Mouse (Mus musculus): ENCODE data around the gene Acox2. TPM values are rescaled to one million over a fixed set of nuclear protein-coding genes. Genes with fewer than 3 reads are reported as not detected.

Acox2 gene
- polyA plus RNA-seq, 1 experiment, result 0.26 TPM

- DNase-seq (ENCODE audit: extremely low spot score in 1 of 2, low spot score in 1 of 2), result no peak
Measured at GRCm38 (mm10) chr14:8250141-8250871, 8.8 kb downstream of the Acox2 start.

DNA sequence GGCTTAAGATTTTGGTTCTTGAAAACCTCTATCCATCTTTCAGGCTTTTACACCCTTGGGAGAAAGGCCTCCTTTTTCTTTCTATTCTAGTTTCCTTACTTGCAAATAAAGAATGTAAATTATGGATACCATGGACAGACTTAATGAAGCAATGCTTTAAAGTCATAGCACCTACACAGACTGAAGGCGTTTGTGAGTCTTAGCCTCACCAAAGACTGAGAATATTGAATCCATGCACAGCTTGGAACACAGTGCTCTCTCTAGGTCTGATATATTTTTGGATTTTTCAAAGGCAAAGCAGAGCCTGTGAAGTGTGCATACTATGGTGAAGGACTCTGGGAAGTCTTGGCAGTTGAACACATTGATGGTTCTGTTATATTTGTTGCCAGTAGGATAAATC lies 9.9 kb downstream of the Acox2 start:
- peak in 1 of 2 experiments; percentile 10 for DNase-seq (ENCODE audit: extremely low spot score in 1 of 2, low spot score in 1 of 2)

GRCm38 (mm10) chr14:8246878-8247277 lies 12.3 kb downstream of the Acox2 start:
- DNase-seq (ENCODE audit: extremely low spot score in 1 of 2, low spot score in 1 of 2), result no peak

- no peak for DNase-seq (ENCODE audit: extremely low spot score in 1 of 2, low spot score in 1 of 2)
Measured at GRCm38 (mm10) chr14:8244211-8244611, 14.9 kb downstream of the Acox2 start.

DNA sequence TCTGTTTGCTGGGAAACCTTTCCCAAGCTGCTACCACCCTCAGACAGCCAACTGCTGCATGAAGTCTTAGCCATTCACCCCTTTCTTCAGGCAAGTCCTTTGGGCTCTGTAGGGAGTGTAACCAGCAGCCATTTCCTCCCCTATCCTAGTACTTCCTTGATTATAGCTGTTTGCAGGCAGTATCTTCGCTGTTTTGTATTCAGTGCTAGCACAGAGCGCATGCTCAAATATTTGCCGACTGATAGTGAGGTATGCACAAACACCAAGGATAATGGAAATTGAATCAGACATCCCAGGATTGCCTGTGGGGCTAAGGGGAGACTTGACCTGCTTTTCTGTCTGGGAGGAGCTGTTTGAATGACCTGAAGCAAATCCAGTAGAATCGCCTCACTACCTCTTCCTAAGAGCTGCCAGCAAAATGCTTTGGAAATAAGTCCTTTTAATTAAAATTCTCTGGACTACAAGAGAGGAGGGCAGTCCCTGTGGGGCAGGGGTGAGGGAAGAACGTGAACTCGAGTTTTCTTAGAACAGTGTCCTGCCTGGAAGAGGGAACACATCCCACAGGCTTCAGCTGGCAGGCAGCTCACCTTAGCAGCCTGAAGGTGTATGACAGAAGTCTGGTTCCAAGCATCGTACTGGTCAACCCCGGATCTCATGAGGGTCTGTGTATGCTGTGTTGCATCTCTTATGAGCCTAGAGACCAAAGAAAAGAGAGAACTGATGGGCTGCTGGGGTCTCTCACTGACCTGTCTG lies 15.8 kb downstream of the Acox2 start:
- DNase-seq (ENCODE audit: extremely low spot score in 1 of 2, low spot score in 1 of 2), result no peak

DNA sequence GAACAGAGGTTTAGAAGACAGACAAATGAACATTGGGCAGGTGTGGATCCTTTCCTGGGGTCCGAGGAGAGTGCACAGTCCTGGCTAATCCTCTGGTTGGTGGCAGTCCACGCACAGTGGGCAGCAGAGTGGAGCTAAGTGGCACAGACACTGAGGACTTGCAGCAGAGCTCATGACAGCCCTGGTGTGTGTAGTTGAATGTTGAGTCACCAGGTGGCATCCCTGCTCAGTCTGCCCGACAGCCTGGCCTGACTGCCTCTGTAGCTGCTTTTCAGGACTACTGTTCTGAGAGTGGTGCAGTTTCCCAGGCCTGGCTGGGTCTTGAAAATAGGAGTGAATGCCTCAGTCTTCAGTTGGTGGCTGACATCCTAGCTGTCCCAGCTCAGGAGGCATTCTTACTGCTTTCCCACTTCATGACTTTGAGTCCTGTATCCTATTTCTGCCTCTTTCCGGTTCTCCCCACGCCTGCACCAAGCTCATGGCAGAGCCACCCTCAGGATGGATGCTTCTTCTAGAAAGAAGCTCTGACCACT lies 16.7 kb downstream of the Acox2 start:
- DNase-seq (ENCODE audit: extremely low spot score in 1 of 2, low spot score in 1 of 2), result peak; percentile 24 to 58

GRCm38 (mm10) chr14:8241816-8242215 lies 17.3 kb downstream of the Acox2 start:
- no peak for DNase-seq (ENCODE audit: extremely low spot score in 1 of 2, low spot score in 1 of 2)

DNA sequence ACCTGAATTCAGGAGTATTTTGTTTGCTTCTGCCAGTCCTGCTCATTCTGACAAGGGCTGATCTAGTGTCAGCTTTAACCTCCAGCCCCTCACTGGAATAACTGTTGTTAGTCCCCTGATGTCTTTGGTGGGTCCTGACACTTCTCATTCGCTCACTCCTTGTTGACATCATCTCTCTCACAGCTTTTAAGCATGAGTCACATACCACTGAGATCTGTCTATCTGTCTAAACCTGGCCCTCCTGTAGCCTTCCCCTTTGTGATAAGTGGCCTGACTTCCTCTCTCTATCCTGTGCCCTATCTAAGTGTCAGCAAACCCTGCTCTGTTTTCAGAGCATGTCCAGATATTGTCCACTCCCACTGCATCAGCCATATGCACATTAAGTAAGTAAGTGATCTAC lies 25.9 kb downstream of the Acox2 start:
- no peak for DNase-seq (ENCODE audit: extremely low spot score in 1 of 2, low spot score in 1 of 2)

DNA sequence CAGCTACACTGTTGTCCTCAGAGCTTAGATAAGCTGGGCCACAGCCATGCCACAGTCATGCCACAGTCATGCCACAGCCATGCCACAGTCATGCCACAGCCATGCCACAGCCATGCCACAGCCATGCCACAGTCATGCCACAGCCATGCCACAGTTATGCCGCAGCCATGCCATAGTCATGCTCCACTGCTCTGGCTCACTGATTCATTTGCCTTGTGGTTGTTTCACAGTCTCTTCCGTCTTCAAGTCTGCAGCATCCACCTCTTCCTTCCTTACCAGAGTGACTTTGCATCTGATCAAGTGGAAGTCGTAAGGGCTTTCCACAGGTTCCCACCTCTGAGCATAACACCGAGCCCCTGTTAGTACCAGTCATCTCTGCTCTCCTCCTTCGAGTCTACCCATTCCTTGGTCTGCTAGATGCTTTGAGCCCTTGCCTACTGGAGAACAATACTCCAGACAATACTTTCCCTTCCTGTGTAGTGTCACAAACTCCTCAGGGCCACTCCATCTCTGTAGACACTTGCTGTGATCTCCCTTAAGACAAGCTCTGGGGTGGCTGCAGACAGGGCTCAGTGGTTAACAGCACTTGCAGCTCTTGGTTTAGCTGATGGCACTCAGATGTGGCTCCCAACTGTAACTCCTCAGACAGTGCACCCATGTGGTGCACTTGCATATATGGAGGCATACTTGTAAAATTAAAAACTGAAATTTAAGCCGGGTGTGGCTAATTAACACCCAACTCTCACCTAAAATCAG lies 26.8 kb downstream of the Acox2 start:
- DNase-seq (ENCODE audit: extremely low spot score in 1 of 2, low spot score in 1 of 2), result no peak

DNA sequence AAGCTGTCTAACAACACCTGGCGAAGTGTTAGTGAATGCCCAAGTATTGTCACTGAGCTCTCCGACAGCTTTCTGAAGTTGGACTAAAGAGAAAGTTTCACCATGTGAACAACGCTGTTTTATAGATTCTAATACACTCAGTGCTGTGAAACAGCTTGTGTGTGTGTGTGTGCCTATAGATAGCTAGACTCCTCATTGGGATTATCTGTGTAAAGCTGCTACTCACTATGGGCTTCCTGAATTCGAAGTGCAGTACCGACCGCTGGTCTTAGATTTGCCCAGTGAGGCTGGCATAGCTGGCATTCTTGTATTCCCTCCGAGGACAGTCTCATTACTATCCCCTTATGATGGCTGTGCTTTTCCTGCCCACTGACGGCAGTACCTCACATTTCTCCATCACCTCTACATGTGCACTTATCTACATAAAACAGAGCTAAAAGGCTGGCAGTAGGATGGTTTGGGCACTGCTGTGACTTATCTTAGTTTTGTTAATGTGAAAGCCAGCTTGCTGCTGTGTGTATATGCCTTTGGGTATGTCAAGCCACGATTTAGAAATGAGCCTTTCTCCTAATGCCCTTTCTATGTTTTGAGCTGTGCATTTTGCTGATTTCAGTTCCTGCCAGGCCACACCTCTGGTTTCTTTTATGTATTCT lies 29.7 kb downstream of the Acox2 start:
- no peak for DNase-seq (ENCODE audit: extremely low spot score in 1 of 2, low spot score in 1 of 2)

DNA sequence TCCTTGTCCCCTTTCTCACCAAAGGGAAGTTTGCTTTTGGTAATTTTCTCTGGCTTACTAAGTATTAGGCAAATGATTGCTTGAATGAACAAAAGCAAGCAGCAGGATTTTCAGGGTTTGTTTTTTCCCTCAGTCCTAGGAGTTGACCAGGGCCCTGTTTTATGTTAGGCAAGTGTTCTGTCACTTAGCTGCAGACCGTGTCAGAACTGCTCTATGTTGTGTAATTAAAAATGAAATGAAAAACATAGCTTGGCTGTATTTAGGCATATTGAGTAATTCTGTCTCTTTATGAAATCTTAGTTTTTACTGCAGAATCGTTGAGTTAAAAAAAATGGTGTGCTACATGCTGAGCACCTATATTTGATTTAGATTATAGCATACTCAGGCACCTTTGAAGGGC lies 34.3 kb downstream of the Acox2 start:
- DNase-seq (ENCODE audit: extremely low spot score in 1 of 2, low spot score in 1 of 2), result no peak

- DNase-seq (ENCODE audit: extremely low spot score in 1 of 2, low spot score in 1 of 2), result no peak
Measured at GRCm38 (mm10) chr14:8223506-8224293, 35.5 kb downstream of the Acox2 start.

GRCm38 (mm10) chr14:8222561-8222960 lies 36.6 kb downstream of the Acox2 start:
- DNase-seq (ENCODE audit: extremely low spot score in 1 of 2, low spot score in 1 of 2), result no peak

DNA sequence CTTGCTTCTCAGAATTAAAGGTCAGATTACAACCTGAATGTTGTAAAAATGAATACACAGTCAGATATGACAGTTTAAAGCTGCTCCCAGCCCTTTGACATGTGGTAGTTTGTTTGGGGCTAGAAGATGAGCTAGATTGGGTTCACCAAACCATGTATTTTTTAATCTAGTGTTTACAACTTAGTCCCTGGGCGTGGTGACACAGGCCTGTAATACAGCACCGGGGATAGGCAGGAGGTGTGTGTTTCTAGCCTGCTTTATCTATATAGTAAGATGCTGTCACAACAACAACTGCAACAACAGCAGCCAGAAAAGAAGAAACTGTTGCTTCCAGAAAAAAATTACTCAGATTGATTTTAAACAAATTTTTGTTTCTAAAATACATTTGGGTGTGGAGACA lies 38.2 kb downstream of the Acox2 start:
- no peak for DNase-seq (ENCODE audit: extremely low spot score in 1 of 2, low spot score in 1 of 2)

DNA sequence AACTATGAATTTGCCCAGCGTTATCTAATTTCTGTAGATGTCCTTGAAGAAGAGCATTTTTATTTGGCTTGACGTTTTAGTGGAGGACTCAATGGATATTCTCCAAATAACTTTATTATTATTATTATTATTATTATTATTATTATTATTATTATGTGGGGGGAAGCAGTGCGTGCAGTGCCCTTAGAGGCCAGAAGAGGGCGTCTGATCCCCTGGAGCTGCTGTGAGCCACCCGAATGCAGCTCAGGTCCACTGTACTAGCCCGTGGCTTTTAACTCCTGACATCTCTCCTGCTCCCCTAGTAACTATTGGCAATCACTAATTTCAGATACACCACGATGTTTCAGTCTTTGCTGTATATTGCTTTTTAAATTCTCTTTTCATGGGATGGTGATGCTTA lies 38.8 kb downstream of the Acox2 start:
- DNase-seq (ENCODE audit: extremely low spot score in 1 of 2, low spot score in 1 of 2), result no peak

DNA sequence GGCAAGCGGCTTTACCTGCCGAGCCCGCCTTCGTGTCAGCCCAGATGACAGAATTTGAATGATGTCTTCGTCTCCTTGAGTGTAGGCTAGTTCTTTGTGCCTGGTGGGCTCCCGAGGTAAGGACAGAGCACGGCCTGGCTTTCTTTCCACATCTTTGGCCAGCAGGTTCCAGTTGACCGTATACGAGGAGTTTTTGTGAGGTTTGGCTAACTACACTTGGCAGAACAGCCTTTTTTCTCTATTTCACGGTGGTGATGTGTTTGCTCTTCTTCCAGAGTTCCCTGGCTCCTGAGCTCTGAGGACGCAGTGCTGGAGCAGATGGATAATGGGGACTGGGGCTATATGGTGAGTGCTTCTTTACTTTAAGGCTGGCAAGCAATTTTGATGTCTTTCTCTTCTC lies 39.3 kb downstream of the Acox2 start:
- DNase-seq (ENCODE audit: extremely low spot score in 1 of 2, low spot score in 1 of 2), result no peak

- peak in 1 of 2 experiments; percentile 13 for DNase-seq (ENCODE audit: extremely low spot score in 1 of 2, low spot score in 1 of 2)
Measured at GRCm38 (mm10) chr14:8218730-8219380, 40.3 kb downstream of the Acox2 start.

DNA sequence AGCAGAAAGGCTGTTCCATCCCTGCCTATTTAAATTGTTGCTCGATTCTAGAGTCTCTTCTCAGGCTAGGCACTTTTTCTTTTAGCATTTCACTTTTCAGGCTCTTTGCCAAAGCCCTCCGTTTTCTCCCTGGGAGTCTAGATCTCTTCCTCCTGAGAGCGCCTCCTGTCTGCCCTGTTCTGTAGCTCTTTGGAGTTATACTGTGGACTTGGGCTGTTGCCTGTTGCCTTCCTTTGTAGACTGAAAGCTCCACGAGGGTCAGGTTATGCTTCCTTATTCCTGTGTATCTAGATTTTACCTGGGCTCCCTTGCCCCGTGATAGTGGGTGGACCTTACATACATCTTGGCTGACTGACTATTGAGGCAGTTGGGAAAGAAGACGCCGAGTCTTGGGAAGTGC lies 40.9 kb downstream of the Acox2 start:
- DNase-seq (ENCODE audit: extremely low spot score in 1 of 2, low spot score in 1 of 2), result no peak

DNA sequence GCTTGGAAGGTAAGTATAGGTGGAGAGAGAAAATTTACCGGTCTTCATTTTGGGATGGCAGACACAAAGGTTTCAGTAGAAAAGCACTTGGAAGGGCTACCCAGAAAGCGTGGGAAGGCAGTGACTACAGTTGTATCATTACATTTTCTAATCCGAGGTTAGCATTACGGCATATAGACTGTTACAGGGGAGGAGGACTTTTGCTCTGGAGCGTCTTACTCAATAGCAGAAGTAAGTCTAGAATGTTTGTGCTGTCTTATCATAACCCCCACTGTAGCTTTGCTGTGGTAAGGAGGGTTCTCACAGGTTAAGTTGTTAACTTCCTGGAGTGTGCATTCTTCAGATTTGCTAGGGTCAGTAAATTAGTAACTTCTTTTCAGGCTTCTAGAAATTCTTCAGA lies 43.1 kb downstream of the Acox2 start:
- peak in 1 of 2 experiments; percentile 20 for DNase-seq (ENCODE audit: extremely low spot score in 1 of 2, low spot score in 1 of 2)

Measured in frontal cortex, adult 2 months (tissue).